8 mouse cellular contexts compared by ENCODE assay signal in genomic region chr11:98963191-98964021, GRCm38 (mm10). TPM values are rescaled to one million over a fixed set of nuclear protein-coding genes. Genes with fewer than 3 reads are reported as not detected.
DNase-seq lines count a peak whose midpoint lies in the region; ATAC-seq and TF ChIP-seq lines count a peak whose summit lies in the region.

No protein-coding gene starts in this region.

- TF ChIP-seq CTCF in kidney, adult 2 months (conservative IDR thresholded peaks at IDR 0.05; ENCODE audit: insufficient read depth, insufficient read length, low read depth, low read length): no peak

- peak; percentile 88 for ATAC-seq in lung, embryonic 16.5 days (ENCODE audit: low read depth)

- peak; percentile 91 for DNase-seq in 3134 (ENCODE audit: extremely low read depth, insufficient read length, low spot score)
- peak; percentile 86 for DNase-seq in MN1 (ENCODE audit: low spot score)
- DNase-seq in embryo, embryonic 11 days: peak; percentile 82
- peak; percentile 93 for DNase-seq in heart, adult 9 months (ENCODE audit: low spot score in 2 of 2)
- DNase-seq in kidney, adult 2 months: peak; percentile 95
- DNase-seq in ovary, adult 18-20 months (ENCODE audit: low spot score): peak; percentile 81
- no peak for DNase-seq in layer of hippocampus, adult 11-12 months (ENCODE audit: low spot score)

- H3K27ac ChIP-seq in kidney, adult 2 months (ENCODE audit: insufficient read depth, low read depth, low read length): peak overlapping the region; percentile 74
- peak overlapping the region; percentile 95 for H3K27ac ChIP-seq in lung, embryonic 16.5 days (ENCODE audit: low read length)

- TF ChIP-seq POLR2A in kidney, adult 2 months (IDR thresholded peaks at IDR 0.05; ENCODE audit: low read depth, low read length): no peak

- H3K27me3 ChIP-seq in kidney, adult 2 months (replicated peaks; ENCODE audit: control insufficient read depth, insufficient read depth, low read length): no peaks in the 10 kb centered on the region
- H3K27me3 ChIP-seq in lung, embryonic 16.5 days (ENCODE audit: control insufficient read depth, insufficient read depth, low read depth, low read length): no peaks in the 10 kb centered on the region

- peaks cover 32% of the 10 kb centered on the region for H3K4me1 ChIP-seq in kidney, adult 2 months (ENCODE audit: control insufficient read depth, insufficient read depth, low read length)
- H3K4me1 ChIP-seq in lung, embryonic 16.5 days (replicated peaks; ENCODE audit: control insufficient read depth, insufficient read depth, low read length): peaks cover 80% of the 10 kb centered on the region

- H3K4me3 ChIP-seq in kidney, adult 2 months (ENCODE audit: insufficient read depth, low read depth, low read length): peak overlapping the region; percentile 34
- H3K4me3 ChIP-seq in lung, embryonic 16.5 days (ENCODE audit: low read length): peak overlapping the region; percentile 76

- peak overlapping the region; percentile 57 for H3K9ac ChIP-seq in lung, embryonic 16.5 days (ENCODE audit: low read length)

- WGBS in kidney, adult 2 months: 5% methylated on average over 32 of the region's 32 CpGs
- 0% methylated on average over 29 of the region's 32 CpGs for WGBS in lung, embryonic 16.5 days

- no peaks in the 10 kb centered on the region for H3K9me3 ChIP-seq in lung, embryonic 16.5 days (ENCODE audit: control insufficient read depth, low read length)

- H3K36me3 ChIP-seq in kidney, adult 2 months (ENCODE audit: control insufficient read depth, insufficient read depth, low read length): no peaks in the 10 kb centered on the region
- H3K36me3 ChIP-seq in lung, embryonic 16.5 days (ENCODE audit: control insufficient read depth, insufficient read depth, low read length): peaks cover 12% of the 10 kb centered on the region

- H3K4me2 ChIP-seq in lung, embryonic 16.5 days (ENCODE audit: low read depth, low read length): peak overlapping the region; percentile 100

RNA-seq across cellular contexts. Expression of gene Gjd3, which starts 19.4 kb away (rescaled TPM):
- 0.34 and 0.57 TPM in 2 replicates for polyA plus RNA-seq in kidney, adult 2 months (2012; rRNA removed)
- polyA plus RNA-seq in lung, embryonic 16.5 days (2015; fragmentation: Nextera tagmentation; extraction: Ambion mirVana): 0.31 TPM in 1 of 2 replicates, not detected in the other

RNA-seq across cellular contexts. Expression of gene Rara, which starts 35.8 kb away (rescaled TPM):
- polyA plus RNA-seq in kidney, adult 2 months (2012; rRNA removed): 18.0 and 19.6 TPM in 2 replicates
- 35.4 and 37.2 TPM in 2 replicates for polyA plus RNA-seq in lung, embryonic 16.5 days (2015; fragmentation: Nextera tagmentation; extraction: Ambion mirVana)

RNA-seq across cellular contexts. Expression of gene Cdc6, which starts 55.8 kb away (rescaled TPM):
- polyA plus RNA-seq in kidney, adult 2 months (2012; rRNA removed): 0.11 and 0.14 TPM in 2 replicates
- 34.0 and 38.3 TPM in 2 replicates for polyA plus RNA-seq in lung, embryonic 16.5 days (2015; fragmentation: Nextera tagmentation; extraction: Ambion mirVana)

Comparison
In these comparisons a context has a peak if more than half of its experiments do, and no peak if none do; other contexts are left out.
1. RNA of gene Cdc6, which starts 55.8 kb away (polyA plus RNA-seq): 34.0 to 38.3 TPM in lung, embryonic 16.5 days; 0.11 to 0.14 TPM in kidney, adult 2 months; every median in the first group is over 10 times any median in the second.